Mouse (Mus musculus) intestine, embryonic 15.5 days (tissue): ENCODE results near the gene Dgkz. TPM values are rescaled to one million over a fixed set of nuclear protein-coding genes. Genes with fewer than 3 reads are reported as not detected.

Experiments used
- ATAC-seq: fragments of 200-750 bp; cut with Nextera tagmentation; 2 replicates; pipeline ENCODE4 v1.8.0; 2017; ENCODE audit warnings: moderate TSS enrichment, moderate library complexity
- H3K27ac ChIP-seq: fragments of 300-500 bp; sonication (generic); 2 replicates; pipeline ENCODE4 v1.5.1; 2015; ENCODE audit warnings: mild to moderate bottlenecking, inconsistent platforms
- H3K27me3 ChIP-seq: fragments of 300-500 bp; sonication (generic); replicated peaks from 2 replicates; pipeline ENCODE4 v1.6.1; 2015; ENCODE audit warnings: inconsistent platforms
- H3K36me3 ChIP-seq: fragments of 300-500 bp; sonication (generic); 2 replicates; pipeline ENCODE4 v1.6.1; 2015; ENCODE audit warnings: inconsistent platforms
- H3K4me1 ChIP-seq: fragments of 300-500 bp; sonication (generic); replicated peaks from 2 replicates; pipeline ENCODE4 v1.6.1; 2015; ENCODE audit warnings: inconsistent platforms
- H3K4me2 ChIP-seq: fragments of 300-500 bp; sonication (generic); replicated peaks from 2 replicates; pipeline ENCODE4 v1.6.1; 2015; ENCODE audit warnings: mild to moderate bottlenecking, inconsistent platforms
- H3K4me3 ChIP-seq: fragments of 300-500 bp; sonication (generic); replicated peaks from 2 replicates; pipeline ENCODE4 v1.5.1; 2015; ENCODE audit warnings: inconsistent platforms
- H3K9ac ChIP-seq: fragments of 300-500 bp; sonication (generic); 2 replicates; pipeline ENCODE4 v1.6.1; 2015; ENCODE audit warnings: inconsistent platforms
- H3K9me3 ChIP-seq: fragments of 300-500 bp; sonication (generic); 2 replicates; pipeline ENCODE4 v1.6.1; 2016; ENCODE audit warnings: inconsistent platforms
- WGBS: fragments of 180-500 bp; shearing (Covaris S2); methylation state at CpG from one replicate; pipeline ENCODE4 v1.1.7; 2015; 5-methylcytosine and 5-hydroxymethylcytosine counted together
- polyA plus RNA-seq: library from polyadenylated mRNA; unstranded; fragments of >200 nt; fragmentation: Nextera tagmentation; extraction: Ambion mirVana; gene quantifications from 2 replicates; pipeline ENCODE4 v1.2.1, GENCODE M21; 2015

Gene Dgkz
- polyA plus RNA-seq, 1 experiment from 2014 or later = 60.3 TPM

DNA sequence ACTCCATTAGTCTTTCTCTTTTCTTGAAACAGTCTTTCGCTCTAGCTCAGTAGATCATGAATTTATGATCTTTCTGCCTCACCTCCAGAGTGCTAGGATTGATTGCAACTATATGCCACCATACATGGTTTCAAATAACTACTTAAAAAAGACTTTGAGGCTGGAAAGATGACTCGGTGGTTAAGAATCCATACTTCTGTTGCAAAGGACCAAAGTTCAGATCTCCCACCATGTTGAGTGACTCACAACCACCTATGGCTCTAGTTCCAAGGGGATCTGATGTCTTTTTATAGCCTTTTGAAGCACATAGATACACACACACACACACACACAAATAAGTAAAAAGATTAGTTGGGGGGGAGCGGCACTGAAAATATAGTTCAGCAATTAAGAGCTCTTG, 80.3 kb downstream of the Dgkz start:
- H3K27ac ChIP-seq = no peak overlapping the region
- WGBS = 82% methylated on average over 3 of the region's 3 CpGs
- no peak overlapping the region for H3K4me3 ChIP-seq
- no peak overlapping the region for H3K9ac ChIP-seq
- H3K4me2 ChIP-seq = no peak overlapping the region
- H3K4me1 ChIP-seq = no peaks in the 10 kb centered on the region
- no peaks in the 10 kb centered on the region for H3K9me3 ChIP-seq
- no peaks in the 10 kb centered on the region for H3K27me3 ChIP-seq
- ATAC-seq = no peak
- H3K36me3 ChIP-seq = no peaks in the 10 kb centered on the region

- H3K36me3 ChIP-seq = no peaks in the 10 kb centered on the region
- H3K9ac ChIP-seq = no peak overlapping the region
- no peaks in the 10 kb centered on the region for H3K9me3 ChIP-seq
- H3K27me3 ChIP-seq = no peaks in the 10 kb centered on the region
- H3K4me2 ChIP-seq = no peak overlapping the region
- no peaks in the 10 kb centered on the region for H3K4me1 ChIP-seq
- WGBS = 86% methylated on average over 3 of the region's 3 CpGs
- no peak overlapping the region for H3K4me3 ChIP-seq
- no peak for ATAC-seq
- no peak overlapping the region for H3K27ac ChIP-seq
These were observed 80.9 kb downstream of the Dgkz start for GRCm38 (mm10) chr2:91894716-91895115.

DNA sequence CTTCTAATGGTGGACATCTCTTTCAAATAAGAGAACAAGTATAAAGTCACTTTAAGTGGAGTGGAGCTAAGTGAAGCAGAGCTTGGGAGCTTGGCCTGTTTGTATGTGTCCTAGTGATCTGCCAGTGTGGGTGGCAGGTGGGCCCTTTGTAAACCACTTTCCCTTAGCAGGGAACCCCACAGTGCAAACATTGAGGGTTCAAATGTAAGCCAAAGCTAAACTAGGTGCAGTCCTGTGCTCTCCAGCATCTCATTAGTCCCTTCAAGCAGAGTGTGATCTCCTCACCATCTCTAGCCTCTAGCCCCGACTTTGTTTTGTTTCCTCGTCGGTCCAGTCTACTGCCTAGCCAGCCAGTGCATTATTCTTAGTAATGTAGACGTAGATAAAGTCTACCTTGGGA, 91.0 kb downstream of the Dgkz start:
- H3K9me3 ChIP-seq = no peaks in the 10 kb centered on the region
- 83% methylated on average over 4 of the region's 4 CpGs for WGBS
- no peak for ATAC-seq
- no peak overlapping the region for H3K9ac ChIP-seq
- no peak overlapping the region for H3K27ac ChIP-seq
- H3K4me2 ChIP-seq = no peak overlapping the region
- H3K4me3 ChIP-seq = no peak overlapping the region
- H3K4me1 ChIP-seq = no peaks in the 10 kb centered on the region
- H3K27me3 ChIP-seq = no peaks in the 10 kb centered on the region
- H3K36me3 ChIP-seq = peaks cover 8% of the 10 kb centered on the region; the same call in 1 of the 2 replicates

DNA sequence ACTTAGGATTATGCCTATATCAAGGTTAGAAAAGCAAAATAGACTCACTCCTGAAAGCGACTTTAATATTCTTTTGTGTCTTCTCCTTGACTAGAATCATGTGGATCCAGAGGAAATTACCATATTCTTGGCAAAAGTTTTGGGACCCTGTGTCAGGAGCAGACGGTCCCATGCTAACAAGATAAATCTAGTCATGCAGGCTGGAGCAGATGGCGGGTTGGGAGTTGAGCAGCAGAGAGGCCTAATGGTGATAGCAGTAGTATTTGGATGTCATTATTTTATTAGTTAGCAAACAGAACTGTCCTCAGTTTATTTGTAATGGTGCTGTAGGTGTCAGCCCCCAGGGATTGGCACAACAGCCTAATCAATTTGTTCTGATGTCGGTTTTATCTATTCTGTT, 91.7 kb downstream of the Dgkz start:
- WGBS = 71% methylated on average over 4 of the region's 4 CpGs
- ATAC-seq = no peak

More for the DNA sequence above, 91.7 kb downstream of the Dgkz start:
- Histone ChIP-seq H3K27ac (no peak overlapping the region), H3K27me3 (no peaks in the 10 kb centered on the region), H3K4me3 (no peak overlapping the region), H3K4me2 (no peak overlapping the region), H3K9me3 (no peaks in the 10 kb centered on the region), H3K36me3 (peaks cover 8% of the 10 kb centered on the region; the same call in 1 of the 2 replicates), H3K9ac (no peak overlapping the region), H3K4me1 (0 out of 2 replicates have a peak, but pooled peaks cover under 1% of the 10 kb centered on the region)

Other genes starting within 250 kb of the Dgkz start
- gene Ambra1, start 245.7 kb downstream of the Dgkz start, polyA plus RNA-seq = 12.5 and 13.7 TPM in 2 replicates
- gene Chrm4, start 48.6 kb downstream of the Dgkz start, polyA plus RNA-seq = 0.23 and 0.25 TPM in 2 replicates
- gene Mdk, start 43.6 kb downstream of the Dgkz start, polyA plus RNA-seq = 534 and 652 TPM in 2 replicates
- 0.44 and 0.73 TPM in 2 replicates for gene Gm9821, start 30.2 kb downstream of the Dgkz start, polyA plus RNA-seq
- gene Creb3l1, start 48.6 kb upstream of the Dgkz start, polyA plus RNA-seq = 16.8 and 18.7 TPM in 2 replicates
- gene Phf21a, start 117.3 kb upstream of the Dgkz start, polyA plus RNA-seq = 18.1 and 19.1 TPM in 2 replicates